Mouse (Mus musculus) midbrain, embryonic 11.5 days (tissue): Measurements from ENCODE around the gene Itpkc. TPM values are rescaled to one million over a fixed set of nuclear protein-coding genes. Genes with fewer than 3 reads are reported as not detected.

Experiments
- ATAC-seq: fragments of 200-750 bp; cut with Nextera tagmentation; 2 replicates; pipeline ENCODE4 v1.8.0; 2017; ENCODE audit warnings: moderate TSS enrichment, moderate library complexity; ENCODE audit not compliant: low FRiP score
- DNase-seq: peaks from one replicate; pipeline ENCODE4 v3.0.0; 2015; ENCODE audit warnings: low spot score; ENCODE audit errors: missing footprints
- H3K27ac ChIP-seq: fragments of 300-500 bp; sonication (generic); 2 replicates; pipeline ENCODE4 v1.5.1; 2014; ENCODE audit warnings: low read depth, low read length
- H3K27me3 ChIP-seq: fragments of 300-500 bp; sonication (generic); 2 replicates; pipeline ENCODE4 v1.6.1; 2014; ENCODE audit warnings: mild to moderate bottlenecking, low read length, moderate library complexity, mixed read lengths; ENCODE audit not compliant: control insufficient read depth, insufficient read depth
- H3K36me3 ChIP-seq: fragments of 300-500 bp; sonication (generic); 2 replicates; pipeline ENCODE4 v1.6.1; 2014; ENCODE audit warnings: mild to moderate bottlenecking, low read length, moderate library complexity, mixed read lengths; ENCODE audit not compliant: control insufficient read depth, insufficient read depth
- H3K4me1 ChIP-seq: fragments of 300-500 bp; sonication (generic); 2 replicates; pipeline ENCODE4 v1.6.1; 2014; ENCODE audit warnings: low read length; ENCODE audit not compliant: control insufficient read depth, insufficient read depth
- H3K4me2 ChIP-seq: fragments of 300-500 bp; sonication (generic); 2 replicates; pipeline ENCODE4 v1.6.1; 2014; ENCODE audit warnings: mild to moderate bottlenecking, moderate library complexity
- H3K4me3 ChIP-seq: fragments of 300-500 bp; sonication (generic); 2 replicates; pipeline ENCODE4 v1.5.1; 2014; ENCODE audit warnings: low read depth, low read length
- H3K9ac ChIP-seq: fragments of 300-500 bp; sonication (generic); 2 replicates; pipeline ENCODE4 v1.6.1; 2014; ENCODE audit warnings: low read length
- H3K9me3 ChIP-seq: fragments of 300-500 bp; sonication (generic); 2 replicates; pipeline ENCODE4 v1.6.1; 2016; ENCODE audit warnings: low read length; ENCODE audit not compliant: control insufficient read depth
- WGBS: fragments of 180-500 bp; shearing (Covaris S2); extraction: QIAGEN DNeasy Blood & Tissue Kit; methylation state at CpG from one replicate; pipeline ENCODE4 v1.1.7; 2014; 5-methylcytosine and 5-hydroxymethylcytosine counted together
- microRNA counts: library from miRNA; unstranded; fragments of <30 nt; microRNA quantifications from one replicate; lab custom pipeline; 2015
- microRNA-seq: library from miRNA; unstranded; fragments of <30 nt; microRNA quantifications from one replicate; pipeline ENCODE4, GENCODE M21; 2017
- polyA plus RNA-seq: library from polyadenylated mRNA; unstranded; fragments of >200 nt; fragmentation: Nextera tagmentation; extraction: Ambion mirVana; gene quantifications from 2 replicates; pipeline ENCODE4 v1.2.1, GENCODE M21; 2014

Gene Itpkc
- polyA plus RNA-seq, 1 experiment from 2014 or later: 5.0 TPM

DNA sequence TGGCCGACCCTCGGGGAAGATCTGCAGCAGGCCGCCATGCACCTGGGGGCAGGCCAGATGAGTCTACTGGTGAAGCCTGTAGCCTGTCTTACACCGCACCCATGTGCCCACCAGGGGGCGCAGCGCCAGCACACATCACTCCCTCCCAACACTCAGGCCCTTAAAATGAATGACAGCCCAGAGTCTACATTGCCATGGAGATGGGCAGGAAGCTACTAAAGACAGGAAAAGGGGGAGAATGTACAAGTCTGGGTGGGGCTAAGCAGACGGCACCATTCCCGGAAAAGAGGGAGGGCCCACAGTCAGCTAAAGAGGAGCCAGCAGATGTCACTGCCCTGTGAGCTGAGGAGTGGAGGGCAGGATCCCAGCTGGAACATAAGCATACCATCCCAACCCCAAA lies 68.6 kb downstream of the Itpkc start:
- H3K4me3 ChIP-seq: no peak overlapping the region
- peaks cover 17% of the 10 kb centered on the region for H3K36me3 ChIP-seq
- peaks cover 24% of the 10 kb centered on the region for H3K4me1 ChIP-seq
- no peaks in the 10 kb centered on the region for H3K27me3 ChIP-seq
- WGBS: 20% methylated on average over 8 of the region's 8 CpGs
- no peak overlapping the region for H3K4me2 ChIP-seq
- no peak overlapping the region for H3K9ac ChIP-seq
- no peaks in the 10 kb centered on the region for H3K9me3 ChIP-seq
- no peak overlapping the region for H3K27ac ChIP-seq
- peak; percentile 94 for ATAC-seq
- peak; percentile 97 for DNase-seq

DNA sequence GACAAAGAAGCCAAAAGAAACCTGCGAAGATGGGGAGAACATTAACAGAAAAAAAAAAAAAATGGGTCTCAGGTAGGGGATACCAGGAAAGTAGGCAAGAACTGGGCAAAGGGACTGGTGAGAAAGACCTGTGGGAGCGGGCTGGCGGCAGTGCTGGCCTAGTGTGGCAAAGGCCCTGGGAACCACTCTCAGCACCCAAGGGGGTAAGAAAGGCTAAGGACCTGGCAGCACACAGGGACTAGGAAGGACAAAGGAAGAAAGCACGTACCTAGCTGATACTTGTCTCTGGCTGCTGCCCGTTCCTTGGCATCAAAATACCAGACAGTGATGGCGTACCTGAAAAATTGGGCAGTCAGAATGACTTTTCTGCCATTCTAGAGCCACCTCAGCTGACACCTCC lies 69.2 kb downstream of the Itpkc start:
- Histone ChIP-seq H3K9me3 (no peaks in the 10 kb centered on the region), H3K27me3 (no peaks in the 10 kb centered on the region), H3K4me3 (no peak overlapping the region), H3K36me3 (peaks cover 13% of the 10 kb centered on the region), H3K27ac (no peak overlapping the region), H3K4me2 (no peak overlapping the region), H3K9ac (no peak overlapping the region), H3K4me1 (peaks cover 18% of the 10 kb centered on the region)
- ATAC-seq (no peak), DNase-seq (no peak)
- 93% methylated on average over 6 of the region's 6 CpGs for WGBS

DNA sequence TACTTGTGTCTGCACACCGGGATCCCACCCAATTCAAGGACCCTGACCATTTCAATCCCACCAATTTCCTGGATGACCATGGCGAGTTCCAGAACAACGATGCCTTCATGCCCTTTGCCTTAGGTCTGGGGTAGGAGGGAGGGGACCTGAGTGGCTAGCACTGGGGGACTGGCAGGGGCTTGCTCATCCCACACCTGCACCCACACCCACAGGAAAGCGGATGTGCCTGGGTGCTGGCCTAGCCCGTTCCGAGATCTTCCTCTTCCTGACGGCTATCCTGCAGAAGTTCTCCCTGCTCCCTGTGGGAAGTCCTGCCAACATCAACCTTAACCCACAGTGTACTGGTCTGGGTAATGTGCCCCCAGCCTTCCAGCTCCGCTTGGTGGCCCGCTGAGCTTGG lies 70.3 kb downstream of the Itpkc start:
- WGBS: 96% methylated on average over 9 of the region's 9 CpGs
- ATAC-seq (no peak), DNase-seq (no peak)
- Histone ChIP-seq H3K4me2 (no peak overlapping the region), H3K4me3 (no peak overlapping the region), H3K27me3 (no peaks in the 10 kb centered on the region), H3K9me3 (no peaks in the 10 kb centered on the region), H3K4me1 (peaks cover 7% of the 10 kb centered on the region), H3K36me3 (peaks cover 13% of the 10 kb centered on the region), H3K27ac (no peak overlapping the region), H3K9ac (no peak overlapping the region)

MicroRNAs within 50 kb of the gene (microRNA counts, 519-probe panel; counts per million panel counts)
- microRNA mmu-miR-1191 (lab: Ali Mortazavi, UCI): not detected

Small RNA genes within 50 kb of the gene (microRNA-seq; reads per million reads assigned to microRNA genes)
- 1.9 reads per million, percentile 3 among the genes with 10 or more reads in this experiment for gene Mir1191
- gene Mir3101: not detected

Other genes with a start within 250 kb of the Itpkc start
- gene Cyp2a12, start 199.6 kb downstream of the Itpkc start, polyA plus RNA-seq: not detected in 2 replicates
- not detected in 2 replicates for gene Cyp2f2, start 108.8 kb downstream of the Itpkc start, polyA plus RNA-seq
- 0.11 and 0.19 TPM in 2 replicates for gene Cyp2t4, start 74.9 kb downstream of the Itpkc start, polyA plus RNA-seq
- gene Egln2, start 61.9 kb downstream of the Itpkc start, polyA plus RNA-seq: 36.4 and 43.5 TPM in 2 replicates
- gene Rab4b, start 49.8 kb downstream of the Itpkc start, polyA plus RNA-seq: 57.4 and 59.1 TPM in 2 replicates
- gene Gm21983, start 47.6 kb downstream of the Itpkc start, polyA plus RNA-seq: not detected in 2 replicates
- 0.93 and 1.4 TPM in 2 replicates for gene Mia, start 47.5 kb downstream of the Itpkc start, polyA plus RNA-seq
- 4.0 and 4.1 TPM in 2 replicates for gene BC024978, start 32.9 kb downstream of the Itpkc start, polyA plus RNA-seq
- 339 and 364 TPM in 2 replicates for gene Snrpa, start 32.4 kb downstream of the Itpkc start, polyA plus RNA-seq
- gene Coq8b, start 4.4 kb upstream of the Itpkc start, polyA plus RNA-seq: 16.1 and 16.6 TPM in 2 replicates
- 16.9 and 17.7 TPM in 2 replicates for gene Numbl, start 29.8 kb upstream of the Itpkc start, polyA plus RNA-seq
- 2.9 and 5.8 TPM in 2 replicates for gene Ltbp4, start 109.0 kb upstream of the Itpkc start, polyA plus RNA-seq
- 45.9 and 50.7 TPM in 2 replicates for gene Shkbp1, start 127.4 kb upstream of the Itpkc start, polyA plus RNA-seq
- not detected in 2 replicates for gene Gm20479, start 128.8 kb upstream of the Itpkc start, polyA plus RNA-seq
- 0.08 and 0.31 TPM in 2 replicates for gene Sptbn4, start 219.0 kb upstream of the Itpkc start, polyA plus RNA-seq
- gene Blvrb, start 219.3 kb upstream of the Itpkc start, polyA plus RNA-seq: 33.1 and 39.5 TPM in 2 replicates
- 20.3 and 22.0 TPM in 2 replicates for gene Sertad3, start 245.1 kb upstream of the Itpkc start, polyA plus RNA-seq